13 mouse cellular contexts compared by ENCODE assay signal in the genomic region with DNA sequence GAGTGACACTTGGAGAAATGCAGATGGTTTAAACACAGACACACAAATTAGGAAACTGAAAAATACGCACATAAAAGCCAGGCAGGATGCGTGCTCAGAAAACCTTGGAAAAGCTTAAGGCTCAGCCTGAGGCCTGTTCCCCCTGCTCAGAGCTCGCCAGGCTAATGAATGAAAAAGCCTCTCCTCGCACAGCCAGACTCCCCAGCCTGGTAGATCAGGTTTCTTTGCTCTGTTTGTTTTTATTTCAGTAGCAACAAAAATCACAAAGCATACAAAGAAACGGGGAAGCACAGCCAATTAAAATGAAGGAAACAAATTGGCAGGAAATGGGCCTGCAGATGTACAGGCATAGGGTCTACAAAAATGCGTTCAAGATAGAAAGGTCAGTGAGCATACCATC.
A peak's percentile ranks its signal among the peaks of the same experiment; 100 is the strongest.
DNase-seq lines count a peak whose midpoint lies in the region; ATAC-seq and TF ChIP-seq lines count a peak whose summit lies in the region.
"Had no signal": no experiment of that assay in that cellular context is flagged by ENCODE, and none has a peak within 500 bp of the region (broad histone marks: within the 10 kb centered on the region; RNA-seq: fewer than 3 reads in every experiment).

No protein-coding gene starts in this region.

- H3K9me3 ChIP-seq in forebrain, embryonic 14.5 days (replicated peaks; ENCODE audit: control insufficient read depth, low read length) = no peaks in the 10 kb centered on the region
- H3K9me3 ChIP-seq in forebrain, embryonic 15.5 days = no peaks in the 10 kb centered on the region
- H3K9me3 ChIP-seq in limb, embryonic 12.5 days = 0 out of 2 replicates have a peak, but pooled peaks cover 3% of the 10 kb centered on the region
- H3K9me3 ChIP-seq: midbrain, embryonic 10.5 days had no signal

- ATAC-seq in forebrain, embryonic 14.5 days = peak; percentile 40; the same call in 1 of the 2 replicates
- no peak for ATAC-seq in forebrain, embryonic 15.5 days (replicated peaks)
- ATAC-seq in limb, embryonic 12.5 days (ENCODE audit: insufficient number of reproducible peaks, insufficient read depth, low FRiP score, low TSS enrichment, low read depth) = no peak

- no peaks in the 10 kb centered on the region for H3K27me3 ChIP-seq in forebrain, embryonic 14.5 days (replicated peaks; ENCODE audit: control insufficient read depth, insufficient read depth, low read length)
- no peaks in the 10 kb centered on the region for H3K27me3 ChIP-seq in forebrain, embryonic 15.5 days
- H3K27me3 ChIP-seq in limb, embryonic 12.5 days = no peaks in the 10 kb centered on the region
- no peaks in the 10 kb centered on the region for H3K27me3 ChIP-seq in thymus, adult 2 months (ENCODE audit: control insufficient read depth, insufficient read depth, low read length)

- no peak for TF ChIP-seq POLR2A in thymus, adult 2 months (IDR thresholded peaks at IDR 0.05; ENCODE audit: control insufficient read depth, extremely low read depth, insufficient read depth, low read length, poor library complexity)

- H3K4me2 ChIP-seq in forebrain, embryonic 14.5 days (ENCODE audit: low read length) = no peak overlapping the region
- H3K4me2 ChIP-seq in forebrain, embryonic 15.5 days (replicated peaks) = no peak overlapping the region
- H3K4me2 ChIP-seq in limb, embryonic 12.5 days = no peak overlapping the region; the same call in 1 of the 2 replicates
- H3K4me2 ChIP-seq: heart, embryonic 11.5 days had no signal

- peak; percentile 59 for DNase-seq in forebrain, embryonic 14.5 days (ENCODE audit: low spot score)
- no peak for DNase-seq in layer of hippocampus, adult 2 months (ENCODE audit: low spot score in 2 of 2)
- no peak for DNase-seq in layer of hippocampus, postnatal 36 days
- DNase-seq in embryo, embryonic 11.5 days (ENCODE audit: low read depth, low spot score) = peak; percentile 16
- no peak for DNase-seq in adrenal gland, adult 18-20 months (ENCODE audit: low spot score in 2 of 2)
- DNase-seq in thymus, adult 2 months = no peak
- DNase-seq: cerebellum, adult 2 months; gastrocnemius, adult 2 months had no signal

- WGBS in forebrain, embryonic 14.5 days = 6% methylated on average over 6 of the region's 6 CpGs
- 4% methylated on average over 6 of the region's 6 CpGs for WGBS in forebrain, embryonic 15.5 days
- WGBS in limb, embryonic 12.5 days = 13% methylated on average over 6 of the region's 6 CpGs
- 76% methylated on average over 6 of the region's 6 CpGs for WGBS in thymus, adult 2 months

- H3K27ac ChIP-seq in forebrain, embryonic 14.5 days (ENCODE audit: low read depth, low read length) = no peak overlapping the region; the same call in 1 of the 2 replicates
- no peak overlapping the region for H3K27ac ChIP-seq in forebrain, embryonic 15.5 days (replicated peaks)
- H3K27ac ChIP-seq in layer of hippocampus, adult 2 months = peak overlapping the region; percentile 75
- H3K27ac ChIP-seq in limb, embryonic 12.5 days = peak overlapping the region; percentile 50
- no peak overlapping the region for H3K27ac ChIP-seq in thymus, adult 2 months (ENCODE audit: control insufficient read depth, insufficient read depth, low read length)
- H3K27ac ChIP-seq: gastrocnemius, adult 2 months; left cerebral cortex, adult 2 months; midbrain, embryonic 10.5 days had no signal

- H3K4me3 ChIP-seq in forebrain, embryonic 14.5 days (ENCODE audit: low read depth, low read length) = no peak overlapping the region
- H3K4me3 ChIP-seq in forebrain, embryonic 15.5 days = no peak overlapping the region
- H3K4me3 ChIP-seq in layer of hippocampus, adult 2 months = no peak overlapping the region
- H3K4me3 ChIP-seq in limb, embryonic 12.5 days (replicated peaks) = no peak overlapping the region
- no peak overlapping the region for H3K4me3 ChIP-seq in thymus, adult 2 months (ENCODE audit: control insufficient read depth, insufficient read depth, low read length)
- H3K4me3 ChIP-seq: gastrocnemius, adult 2 months; left cerebral cortex, adult 2 months; midbrain, embryonic 10.5 days had no signal

- H3K36me3 ChIP-seq in forebrain, embryonic 14.5 days (ENCODE audit: control insufficient read depth, insufficient read depth, low read length) = no peaks in the 10 kb centered on the region
- no peaks in the 10 kb centered on the region for H3K36me3 ChIP-seq in forebrain, embryonic 15.5 days
- no peaks in the 10 kb centered on the region for H3K36me3 ChIP-seq in limb, embryonic 12.5 days
- no peaks in the 10 kb centered on the region for H3K36me3 ChIP-seq in thymus, adult 2 months (ENCODE audit: control insufficient read depth, insufficient read depth, low read length)
- H3K36me3 ChIP-seq: midbrain, embryonic 10.5 days had no signal

- no peak for TF ChIP-seq CTCF in layer of hippocampus, adult 2 months (conservative IDR thresholded peaks at IDR 0.05)
- TF ChIP-seq CTCF in thymus, adult 2 months (IDR thresholded peaks at IDR 0.05; ENCODE audit: borderline replicate concordance, control insufficient read depth, extremely low read depth, insufficient read depth, low read length, poor library complexity) = no peak

- 0 out of 2 replicates have a peak, but pooled peaks cover 3% of the 10 kb centered on the region for H3K4me1 ChIP-seq in forebrain, embryonic 14.5 days (ENCODE audit: control insufficient read depth, insufficient read depth, low read length)
- H3K4me1 ChIP-seq in forebrain, embryonic 15.5 days = peaks cover 3% of the 10 kb centered on the region; the same call in 1 of the 2 replicates
- H3K4me1 ChIP-seq in limb, embryonic 12.5 days (replicated peaks) = 0 out of 2 replicates have a peak, but pooled peaks cover 4% of the 10 kb centered on the region
- no peaks in the 10 kb centered on the region for H3K4me1 ChIP-seq in thymus, adult 2 months (replicated peaks; ENCODE audit: control insufficient read depth, insufficient read depth, low read length)
- H3K4me1 ChIP-seq: midbrain, embryonic 10.5 days had no signal

- H3K9ac ChIP-seq in forebrain, embryonic 14.5 days (ENCODE audit: low read length) = no peak overlapping the region
- no peak overlapping the region for H3K9ac ChIP-seq in forebrain, embryonic 15.5 days (replicated peaks)
- H3K9ac ChIP-seq in limb, embryonic 12.5 days (replicated peaks) = no peak overlapping the region

Comparison
In these comparisons a context has a peak if more than half of its experiments do, and no peak if none do; other contexts are left out.
1. DNase-seq: peak in forebrain, embryonic 14.5 days (single experiment) and embryo, embryonic 11.5 days (single experiment); none in layer of hippocampus, adult 2 months (0 of 2), layer of hippocampus, postnatal 36 days (0 of 2), adrenal gland, adult 18-20 months (0 of 2) and thymus, adult 2 months (single experiment).
2. H3K27ac ChIP-seq: peak in layer of hippocampus, adult 2 months (single experiment) and limb, embryonic 12.5 days (single experiment); none in forebrain, embryonic 14.5 days (single experiment), forebrain, embryonic 15.5 days (single experiment) and thymus, adult 2 months (single experiment).